Mouse (Mus musculus) B cell, adult (primary cell): ENCODE measurements around the gene Wnt11. TPM values are rescaled to one million over a fixed set of nuclear protein-coding genes. Genes with fewer than 3 reads are reported as not detected.

Experiments used
- total RNA-seq: library from RNA; stranded (reverse); gene quantifications from 4 replicates; pipeline ENCODE4 v1.2.4, GENCODE M21; 2023; ENCODE audit not compliant: inconsistent age

Gene Wnt11
- 0.36 to 0.48 TPM in 2 of 4 replicates, not detected in the others for total RNA-seq

GRCm38 (mm10) chr7:98834711-98835321, at the start of gene Wnt11:
TSS of gene Wnt11 (plus strand) at chr7:98835112.

Other genes with a start within 250 kb of the Wnt11 start
- 62.4 to 69.5 TPM (median 67.6 TPM) in 4 replicates for gene Emsy, start 178.3 kb upstream of the Wnt11 start, total RNA-seq
- 40.3 to 48.5 TPM (median 45.0 TPM) in 4 replicates for gene Thap12, start 132.0 kb upstream of the Wnt11 start, total RNA-seq